Comparison of ENCODE assay signal across 21 mouse cellular contexts in genomic region chr11:75521609-75522008, GRCm38 (mm10). TPM values are rescaled to one million over a fixed set of nuclear protein-coding genes. Genes with fewer than 3 reads are reported as not detected.
DNase-seq lines count a peak whose midpoint lies in the region; ATAC-seq and TF ChIP-seq lines count a peak whose summit lies in the region.
"Had no signal": no experiment of that assay in that cellular context is flagged by ENCODE, and none has a peak within 500 bp of the region (broad histone marks: within the 10 kb centered on the region; RNA-seq: fewer than 3 reads in every experiment).

No protein-coding gene starts in this region.

- H3K27me3 ChIP-seq in lung, postnatal 0 days (replicated peaks; ENCODE audit: insufficient read depth, low read length): no peaks in the 10 kb centered on the region
- H3K27me3 ChIP-seq: CH12.LX, Patski had no signal

- H3K4me2 ChIP-seq in lung, postnatal 0 days (replicated peaks; ENCODE audit: low read depth, low read length): no peak overlapping the region

- H3K4me1 ChIP-seq in lung, postnatal 0 days (ENCODE audit: insufficient read depth, low read depth, low read length): no peaks in the 10 kb centered on the region; the same call in 1 of the 2 replicates
- no peaks in the 10 kb centered on the region for H3K4me1 ChIP-seq in lung, adult 2 months (ENCODE audit: control insufficient read depth, insufficient read depth, low read length)

- ATAC-seq in lung, postnatal 0 days: peak; percentile 58
- ATAC-seq: activated CD4-positive, CD25-positive, alpha-beta regulatory T cell, adult 4 months; CD4-positive, CD25-positive, alpha-beta regulatory T cell, adult 4 months; Patski had no signal

- peak; percentile 40 to 70 for DNase-seq in lung, adult 18-20 months
- DNase-seq in lung, postnatal 10 days: no peak
- peak; percentile 59 for DNase-seq in lung, postnatal 0 days (ENCODE audit: low spot score)
- DNase-seq in lung, postnatal 4 days: no peak
- DNase-seq in lung, postnatal 25 days (ENCODE audit: low spot score): peak; percentile 49
- no peak for DNase-seq in lung, postnatal 14 days
- peak; percentile 71 for DNase-seq in lung, postnatal 36 days
- DNase-seq in lung, adult 2 months: no peak
- DNase-seq: adrenal gland, adult 2 months; adrenal gland, adult 8-10 months; adrenal gland, postnatal 10 days; adrenal gland, postnatal 14 days; adrenal gland, postnatal 25 days; adrenal gland, postnatal 36 days; B cell, adult 2 months; cerebellum, adult 11 months had no signal

- TF ChIP-seq CTCF in lung, postnatal 0 days (IDR thresholded peaks at IDR 0.05): no peak
- TF ChIP-seq CTCF in lung, adult 2 months (IDR thresholded peaks at IDR 0.05; ENCODE audit: insufficient read depth, low read length): no peak

- H3K27ac ChIP-seq in lung, postnatal 0 days (ENCODE audit: low read length): no peak overlapping the region

- TF ChIP-seq POLR2A in lung, adult 2 months (IDR thresholded peaks at IDR 0.05; ENCODE audit: borderline replicate concordance, extremely low read depth, low read depth, low read length): no peak

- no peak overlapping the region for H3K9ac ChIP-seq in lung, postnatal 0 days (replicated peaks; ENCODE audit: low read depth)

- no peak overlapping the region for H3K4me3 ChIP-seq in lung, postnatal 0 days (ENCODE audit: low read depth, low read length)
- no peak overlapping the region for H3K4me3 ChIP-seq in lung, adult 2 months (replicated peaks; ENCODE audit: extremely low read depth, low read depth, low read length)

- 63% methylated on average over 4 of the region's 4 CpGs for WGBS in lung, postnatal 0 days
- 56% methylated on average over 4 of the region's 4 CpGs for WGBS in lung, adult 2 months

- H3K36me3 ChIP-seq in lung, postnatal 0 days (ENCODE audit: insufficient read depth, low read length): no peaks in the 10 kb centered on the region; the same call in 1 of the 2 replicates
- H3K36me3 ChIP-seq: G1E had no signal

- no peak for TF ChIP-seq EP300 in lung, postnatal 0 days (IDR thresholded peaks at IDR 0.05)

- no peaks in the 10 kb centered on the region for H3K9me3 ChIP-seq in lung, postnatal 0 days (ENCODE audit: low read length)
- H3K9me3 ChIP-seq: G1E had no signal

RNA-seq across cellular contexts. Expression of gene Scarf1, which starts 8.3 kb away (rescaled TPM):
- 18.5 and 21.2 TPM in 2 replicates for polyA plus RNA-seq in lung, postnatal 0 days (2015; fragmentation: Nextera tagmentation; extraction: Ambion mirVana)
- polyA plus RNA-seq in lung, adult 2 months (2012; rRNA removed): 50.1 and 58.6 TPM in 2 replicates

RNA-seq across cellular contexts. Expression of gene Slc43a2, which starts 9.9 kb away (rescaled TPM):
- 18.2 and 24.0 TPM in 2 replicates for polyA plus RNA-seq in lung, postnatal 0 days (2015; fragmentation: Nextera tagmentation; extraction: Ambion mirVana)
- polyA plus RNA-seq in lung, adult 2 months (2012; rRNA removed): 68.2 and 78.7 TPM in 2 replicates

RNA-seq across cellular contexts. Expression of gene Rilp, which starts 11.7 kb away (rescaled TPM):
- 12.4 and 15.7 TPM in 2 replicates for polyA plus RNA-seq in lung, postnatal 0 days (2015; fragmentation: Nextera tagmentation; extraction: Ambion mirVana)
- 14.5 and 15.3 TPM in 2 replicates for polyA plus RNA-seq in lung, adult 2 months (2012; rRNA removed)
- polyA plus RNA-seq: activated CD4-positive, CD25-positive, alpha-beta regulatory T cell, adult 4 months had no signal

RNA-seq across cellular contexts. Expression of gene Prpf8, which starts 35.0 kb away (rescaled TPM):
- 19.7 and 22.5 TPM in 2 replicates for polyA plus RNA-seq in lung, postnatal 0 days (2015; fragmentation: Nextera tagmentation; extraction: Ambion mirVana)
- polyA plus RNA-seq in lung, adult 2 months (2012; rRNA removed): 67.9 and 90.2 TPM in 2 replicates

Comparison
In these comparisons a context has a peak if more than half of its experiments do, and no peak if none do; other contexts are left out.
1. DNase-seq: peak in lung, adult 18-20 months (2 of 2), lung, postnatal 0 days (single experiment), lung, postnatal 25 days (single experiment) and lung, postnatal 36 days (single experiment); none in lung, postnatal 10 days (single experiment), lung, postnatal 4 days (0 of 2), lung, postnatal 14 days (single experiment) and lung, adult 2 months (single experiment).